Mouse (Mus musculus): ENCODE data around the gene Snapc3.

GRCm38 (mm10) chr4:83380266-83380665 lies 37.3 kb upstream of the Snapc3 start:
- TF ChIP-seq POLR2A (IDR thresholded peaks at IDR 0.05; ENCODE audit: extremely low read depth, insufficient read depth, low read length) = no peak
- no peak for TF ChIP-seq CTCF (IDR thresholded peaks at IDR 0.05; ENCODE audit: low read depth, low read length)
